Mouse (Mus musculus) embryo, embryonic 9.5 days (tissue): ENCODE measurements at regions not wholly inside any gene's neighbourhood (a gene's known extent, or its start where the extent isn't known, plus 50 kb on each side); places are given as distances from the start of the nearest gene placed in this dataset.
A peak's percentile ranks its signal among the peaks of the same experiment; 100 is the strongest.

Experiments
- DNase-seq: peaks from one replicate; pipeline ENCODE4 v3.0.0-alpha.2; 2017; ENCODE audit errors: extremely low spot score

- DNase-seq, result no peak
Measured at GRCm38 (mm10) chr10:117436308-117436874, 56.6 kb upstream of the Cpsf6 start.

DNA sequence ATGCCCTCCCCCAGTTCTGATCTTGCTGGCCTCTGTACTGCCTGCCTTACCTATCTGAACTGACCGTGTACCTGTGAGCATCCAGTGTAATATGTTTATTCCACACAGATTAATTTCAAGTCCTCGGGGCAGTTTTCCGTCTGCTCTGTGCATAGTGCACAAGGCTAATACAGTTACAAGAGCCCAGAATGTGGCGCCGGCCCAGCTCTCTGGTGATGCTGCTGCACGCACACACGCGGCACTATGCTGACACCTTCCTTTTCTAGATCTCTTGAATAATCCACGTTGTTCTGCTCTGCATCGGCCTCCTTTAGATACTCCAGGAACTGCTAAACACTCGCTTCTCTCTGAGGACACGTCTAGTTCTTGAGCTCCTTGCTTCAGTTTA lies 55.9 kb upstream of the Cpsf6 start:
- no peak for DNase-seq

DNA sequence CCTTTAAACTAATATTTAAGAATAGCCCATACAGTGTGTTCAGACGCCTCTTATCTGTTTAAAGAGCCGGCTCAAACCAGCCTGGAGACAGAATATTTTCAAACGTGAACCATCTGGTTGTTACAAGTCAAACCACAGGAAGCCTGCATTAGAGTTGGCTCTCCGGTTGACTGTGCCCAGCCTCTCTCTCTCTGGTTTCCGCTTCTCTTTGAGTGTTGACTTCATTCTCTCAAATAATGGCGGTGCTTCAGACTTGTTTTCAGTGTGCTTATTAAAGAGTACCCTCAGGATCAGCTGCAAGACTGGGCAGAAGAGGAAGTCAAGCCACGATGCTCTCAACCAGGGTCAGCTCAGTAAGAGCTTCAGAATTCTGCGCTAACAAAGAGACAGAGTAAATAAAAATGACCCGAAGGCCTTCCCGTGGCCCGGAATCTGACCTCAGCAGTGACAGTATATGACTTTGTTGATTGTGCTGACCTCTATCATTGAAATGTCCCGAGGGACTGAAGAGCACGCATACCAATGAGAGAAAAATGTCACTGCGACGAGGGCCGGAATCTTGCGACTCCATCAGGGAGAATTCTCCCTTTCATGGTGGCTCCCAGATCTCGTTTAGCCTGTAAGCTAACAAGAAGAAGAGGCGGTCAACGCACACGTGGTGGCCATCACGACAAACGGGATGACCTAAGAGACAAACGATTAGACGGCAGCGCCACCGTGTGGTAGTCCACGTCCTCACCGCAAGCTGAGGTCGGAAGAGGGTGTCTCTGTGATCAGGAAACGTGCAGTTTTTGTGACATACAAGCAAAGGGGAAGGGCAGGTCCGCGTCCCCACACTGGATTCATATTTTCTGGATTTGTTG lies 55.3 kb upstream of the Cpsf6 start:
- peak; percentile 86 for DNase-seq

- DNase-seq, result no peak
Measured at GRCm38 (mm10) chr10:117434293-117434842, 54.6 kb upstream of the Cpsf6 start.

GRCm38 (mm10) chr10:117433547-117434292 lies 53.9 kb upstream of the Cpsf6 start:
- DNase-seq, result no peak

GRCm38 (mm10) chr10:117432871-117433546 lies 53.2 kb upstream of the Cpsf6 start:
- no peak for DNase-seq

GRCm38 (mm10) chr10:117432415-117432814 lies 52.6 kb upstream of the Cpsf6 start:
- DNase-seq, result peak; percentile 79

DNA sequence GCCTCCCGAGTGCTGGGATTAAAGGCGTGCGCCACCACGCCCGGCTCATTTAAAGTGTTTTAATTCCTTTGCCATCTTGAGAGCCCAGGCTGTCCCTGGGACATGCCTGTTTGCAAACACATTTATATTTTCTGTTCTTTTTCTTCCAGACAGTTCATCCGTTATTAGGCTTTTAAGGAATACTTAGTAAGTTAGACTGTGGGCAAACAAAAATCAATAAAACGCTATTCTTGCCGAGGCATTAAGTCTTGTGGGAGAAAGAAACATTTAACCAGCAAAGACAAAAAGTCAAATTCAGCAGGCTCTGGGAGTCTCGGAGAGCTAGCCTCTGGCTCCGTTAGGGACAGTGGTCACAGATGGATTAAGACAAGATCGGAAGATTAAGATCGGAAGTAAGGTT lies 52.0 kb upstream of the Cpsf6 start:
- DNase-seq, result no peak

GRCm38 (mm10) chr10:117431086-117431619 lies 51.3 kb upstream of the Cpsf6 start:
- no peak for DNase-seq

GRCm38 (mm10) chr10:117430224-117430884 lies 50.5 kb upstream of the Cpsf6 start:
- DNase-seq, result no peak

GRCm38 (mm10) chr10:117429459-117430183 lies 49.8 kb upstream of the Cpsf6 start:
- DNase-seq, result no peak
